Mouse (Mus musculus) lung, postnatal 0 days (tissue): Measurements from ENCODE around the gene Spag17.

ENCODE experiments used
- CTCF ChIP-seq: IDR thresholded peaks from 2 replicates; pipeline ENCODE4 v1.5.1; 2016; ENCODE audit warnings: antibody characterized with exemption, mild to moderate bottlenecking
- EP300 ChIP-seq: IDR thresholded peaks from 2 replicates; pipeline ENCODE4 v1.6.1; 2016; ENCODE audit warnings: antibody characterized with exemption, mild to moderate bottlenecking, control low read depth

DNA sequence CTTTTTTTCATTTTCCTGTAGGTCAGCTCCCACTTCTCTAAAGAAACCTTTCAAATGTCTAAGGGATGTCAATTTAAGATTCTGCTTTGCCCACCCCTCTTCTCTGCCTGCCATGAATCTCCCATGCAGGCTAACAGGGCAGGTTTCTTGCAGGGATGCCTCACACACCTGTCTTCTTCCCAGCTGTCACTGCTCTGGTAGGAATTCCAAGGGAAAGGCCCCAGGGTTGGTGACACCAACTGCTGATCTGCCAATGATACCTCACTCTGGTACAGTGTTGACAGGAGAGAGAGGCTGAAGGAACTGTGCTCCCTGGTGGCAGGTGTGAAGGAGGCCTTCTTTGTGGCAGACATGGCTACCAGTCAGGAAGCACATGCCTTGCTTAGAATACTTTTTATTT is 10.1 kb upstream of the Spag17 start:
- TF ChIP-seq CTCF (no peak), EP300 (no peak)
